Mouse (Mus musculus): Measurements from ENCODE around the gene Sema6d. TPM values are rescaled to one million over a fixed set of nuclear protein-coding genes. Genes with fewer than 3 reads are reported as not detected.

Sema6d gene
- polyA plus RNA-seq, 1 experiment = 0.60 TPM

DNA sequence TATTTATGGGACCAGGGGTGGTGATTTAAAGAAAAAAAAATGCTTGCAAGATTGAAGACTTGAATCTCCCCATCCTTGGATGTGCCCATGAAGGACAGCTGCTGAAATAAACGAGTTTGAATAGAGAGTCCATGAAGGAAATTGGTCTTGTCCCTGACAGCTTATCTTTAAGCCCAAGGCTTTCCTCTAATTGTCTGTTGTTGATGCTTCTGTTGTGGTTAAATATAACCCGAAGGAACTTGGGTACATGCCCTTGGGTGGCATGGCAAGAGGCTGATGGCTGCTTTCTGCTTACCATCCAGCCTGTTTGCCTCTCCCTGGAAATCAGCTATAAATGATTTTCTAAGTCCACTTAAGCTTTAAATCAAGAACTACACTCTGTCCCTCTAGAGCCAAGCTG is 118.5 kb downstream of the Sema6d start:
- no peak overlapping the region for H3K4me3 ChIP-seq (ENCODE audit: low read depth, low read length)
- H3K4me1 ChIP-seq (ENCODE audit: control insufficient read depth, insufficient read depth, low read length) = no peaks in the 10 kb centered on the region
- TF ChIP-seq POLR2A (IDR thresholded peaks at IDR 0.05; ENCODE audit: insufficient read depth, low read length) (no peak), CTCF (IDR thresholded peaks at IDR 0.05; ENCODE audit: low read depth, low read length) (no peak), EP300 (IDR thresholded peaks at IDR 0.05; ENCODE audit: insufficient read depth, low read depth, low read length) (no peak)
- H3K27me3 ChIP-seq (ENCODE audit: control insufficient read depth, insufficient read depth, low read length, poor library complexity, severe bottlenecking) = no peaks in the 10 kb centered on the region
- H3K9ac ChIP-seq (ENCODE audit: low read depth, poor library complexity, severe bottlenecking) = no peak overlapping the region
- no peaks in the 10 kb centered on the region for H3K9me3 ChIP-seq (replicated peaks; ENCODE audit: control insufficient read depth, insufficient read depth, low read length, poor library complexity, severe bottlenecking)
- H3K36me3 ChIP-seq (ENCODE audit: control insufficient read depth, insufficient read depth, low read length, poor library complexity, severe bottlenecking) = no peaks in the 10 kb centered on the region
- no peak overlapping the region for H3K27ac ChIP-seq (ENCODE audit: insufficient read depth, low read length)

DNA sequence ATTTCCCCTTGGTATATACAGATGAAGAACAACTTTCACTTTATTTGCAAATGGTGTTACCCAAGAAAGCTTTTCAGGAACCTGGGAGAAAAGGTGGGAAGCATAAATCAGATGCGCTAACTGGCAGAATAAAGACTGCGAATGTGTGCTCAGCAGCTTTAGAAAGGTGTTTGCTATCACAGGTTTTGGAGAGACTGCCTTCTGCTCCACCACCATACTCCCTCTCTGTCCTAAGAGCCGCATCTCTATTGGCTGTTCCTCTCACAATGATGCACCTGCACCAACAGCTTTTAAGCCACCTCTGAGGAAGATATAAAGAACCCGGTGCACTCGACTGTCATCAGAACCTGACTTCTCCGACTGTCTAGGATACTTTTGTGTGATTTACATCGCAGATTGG is 133.8 kb downstream of the Sema6d start:
- no peaks in the 10 kb centered on the region for H3K36me3 ChIP-seq (ENCODE audit: control insufficient read depth, insufficient read depth, low read length, poor library complexity, severe bottlenecking)
- H3K9ac ChIP-seq (ENCODE audit: low read depth, poor library complexity, severe bottlenecking) = no peak overlapping the region
- no peak overlapping the region for H3K4me3 ChIP-seq (ENCODE audit: low read depth, low read length)
- H3K4me1 ChIP-seq (ENCODE audit: control insufficient read depth, insufficient read depth, low read length) = no peaks in the 10 kb centered on the region
- no peaks in the 10 kb centered on the region for H3K27me3 ChIP-seq (ENCODE audit: control insufficient read depth, insufficient read depth, low read length, poor library complexity, severe bottlenecking)
- H3K9me3 ChIP-seq (replicated peaks; ENCODE audit: control insufficient read depth, insufficient read depth, low read length, poor library complexity, severe bottlenecking) = no peaks in the 10 kb centered on the region
- no peak overlapping the region for H3K27ac ChIP-seq (ENCODE audit: insufficient read depth, low read length)
- TF ChIP-seq CTCF (IDR thresholded peaks at IDR 0.05; ENCODE audit: low read depth, low read length) (no peak), POLR2A (IDR thresholded peaks at IDR 0.05; ENCODE audit: insufficient read depth, low read length) (no peak), EP300 (IDR thresholded peaks at IDR 0.05; ENCODE audit: insufficient read depth, low read depth, low read length) (no peak)

DNA sequence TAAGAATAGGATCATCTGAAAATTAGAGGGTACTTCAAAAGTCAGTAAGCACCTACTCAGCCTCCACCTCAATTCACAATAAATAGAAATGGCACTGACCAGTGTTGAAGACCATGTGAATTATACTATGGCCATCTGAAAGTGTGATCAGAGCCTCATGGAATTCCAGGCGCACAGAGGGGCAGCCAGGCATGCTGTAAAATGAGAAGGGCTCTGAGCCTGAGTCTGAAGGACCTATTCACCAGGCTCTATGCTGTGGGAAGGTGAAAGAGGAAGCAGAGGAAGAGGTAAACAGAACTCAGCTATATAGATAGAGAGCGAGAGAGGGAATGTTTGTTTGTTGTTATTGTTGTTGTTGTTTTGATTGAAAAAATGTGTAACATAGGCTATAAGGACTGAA is 134.6 kb downstream of the Sema6d start:
- no peak overlapping the region for H3K27ac ChIP-seq (ENCODE audit: insufficient read depth, low read length)
- no peaks in the 10 kb centered on the region for H3K9me3 ChIP-seq (replicated peaks; ENCODE audit: control insufficient read depth, insufficient read depth, low read length, poor library complexity, severe bottlenecking)
- no peaks in the 10 kb centered on the region for H3K4me1 ChIP-seq (ENCODE audit: control insufficient read depth, insufficient read depth, low read length)
- H3K9ac ChIP-seq (ENCODE audit: low read depth, poor library complexity, severe bottlenecking) = no peak overlapping the region
- H3K27me3 ChIP-seq (ENCODE audit: control insufficient read depth, insufficient read depth, low read length, poor library complexity, severe bottlenecking) = no peaks in the 10 kb centered on the region
- H3K36me3 ChIP-seq (ENCODE audit: control insufficient read depth, insufficient read depth, low read length, poor library complexity, severe bottlenecking) = no peaks in the 10 kb centered on the region
- no peak overlapping the region for H3K4me3 ChIP-seq (ENCODE audit: low read depth, low read length)
- no peak for TF ChIP-seq CTCF (IDR thresholded peaks at IDR 0.05; ENCODE audit: low read depth, low read length)

DNA sequence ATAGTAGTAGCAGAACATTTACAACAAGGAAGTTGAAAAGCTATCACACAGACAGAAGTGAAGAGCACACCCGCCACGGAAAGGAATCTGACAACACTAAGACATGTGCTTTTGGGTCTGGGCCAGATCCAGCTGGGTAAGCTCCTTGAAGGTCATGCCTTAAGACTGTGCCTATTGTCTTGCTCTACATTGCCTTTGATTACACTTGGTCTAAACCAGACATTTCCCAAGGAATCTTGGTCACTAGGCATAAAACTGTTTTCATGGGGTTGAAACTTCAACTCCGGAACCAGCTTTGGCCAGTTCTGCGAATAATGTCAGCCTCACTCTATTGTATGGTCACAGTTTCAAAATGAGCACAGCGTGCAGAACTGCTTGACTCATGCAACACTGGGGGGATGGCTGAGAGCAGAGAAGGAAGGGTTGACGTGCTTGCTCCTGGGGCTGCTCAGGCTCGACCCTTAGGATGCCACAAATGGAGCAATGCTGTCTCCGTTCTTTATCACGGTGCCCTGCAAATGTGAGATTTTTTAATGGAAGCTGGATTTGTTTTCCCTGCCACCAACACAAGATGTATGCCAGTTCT is 145.0 kb downstream of the Sema6d start:
- H3K27ac ChIP-seq (ENCODE audit: insufficient read depth, low read length) = no peak overlapping the region
- H3K27me3 ChIP-seq (ENCODE audit: control insufficient read depth, insufficient read depth, low read length, poor library complexity, severe bottlenecking) = no peaks in the 10 kb centered on the region
- TF ChIP-seq CTCF (IDR thresholded peaks at IDR 0.05; ENCODE audit: low read depth, low read length) = no peak
- TF ChIP-seq EP300 (IDR thresholded peaks at IDR 0.05; ENCODE audit: insufficient read depth, low read depth, low read length) = no peak
- no peak for TF ChIP-seq POLR2A (IDR thresholded peaks at IDR 0.05; ENCODE audit: insufficient read depth, low read length)
- no peaks in the 10 kb centered on the region for H3K9me3 ChIP-seq (replicated peaks; ENCODE audit: control insufficient read depth, insufficient read depth, low read length, poor library complexity, severe bottlenecking)
- no peak overlapping the region for H3K4me3 ChIP-seq (ENCODE audit: low read depth, low read length)
- no peaks in the 10 kb centered on the region for H3K36me3 ChIP-seq (ENCODE audit: control insufficient read depth, insufficient read depth, low read length, poor library complexity, severe bottlenecking)
- H3K9ac ChIP-seq (ENCODE audit: low read depth, poor library complexity, severe bottlenecking) = no peak overlapping the region
- no peaks in the 10 kb centered on the region for H3K4me1 ChIP-seq (ENCODE audit: control insufficient read depth, insufficient read depth, low read length)

DNA sequence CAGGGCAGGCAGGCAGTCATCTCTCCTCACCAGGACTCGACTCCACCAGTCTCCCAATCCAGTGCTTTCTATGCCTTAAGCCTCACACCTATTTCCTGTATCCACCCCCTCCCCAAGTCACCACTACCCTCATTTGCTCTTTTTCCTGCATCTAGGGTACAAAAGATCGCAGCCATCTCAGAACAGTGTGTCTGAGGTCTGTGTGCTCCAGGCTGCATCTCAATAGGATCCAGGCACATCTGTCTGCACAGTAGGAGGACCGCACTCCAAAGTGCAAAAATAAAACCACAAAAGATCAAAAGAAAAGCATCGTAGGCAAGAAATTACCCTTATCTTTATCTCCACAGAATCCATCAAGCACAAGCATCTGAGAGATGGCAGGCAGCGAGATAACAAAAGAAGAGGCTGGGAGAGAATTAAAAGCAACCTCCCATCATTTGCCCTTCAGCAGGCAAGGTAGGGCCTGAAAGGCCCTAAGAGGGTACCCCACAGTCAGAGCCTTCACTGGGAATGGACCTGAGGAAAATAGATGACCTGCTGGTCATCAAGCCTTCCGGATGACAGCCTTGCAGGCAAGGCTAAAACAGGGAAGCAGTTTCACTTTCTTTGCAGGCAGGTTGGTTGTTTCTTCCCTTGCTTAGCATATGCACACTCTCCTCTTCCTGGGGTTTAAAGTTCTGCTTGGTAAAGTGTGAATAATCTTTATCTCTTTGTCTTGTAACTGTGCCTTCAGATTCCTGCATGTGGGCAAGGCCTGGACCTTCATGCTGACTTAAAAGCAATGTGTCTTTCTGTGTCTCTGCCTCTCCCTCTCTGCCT is 145.7 kb downstream of the Sema6d start:
- Histone ChIP-seq H3K9ac (ENCODE audit: low read depth, poor library complexity, severe bottlenecking) (no peak overlapping the region), H3K27me3 (ENCODE audit: control insufficient read depth, insufficient read depth, low read length, poor library complexity, severe bottlenecking) (no peaks in the 10 kb centered on the region)
- TF ChIP-seq CTCF (IDR thresholded peaks at IDR 0.05; ENCODE audit: low read depth, low read length) = no peak
- TF ChIP-seq POLR2A (IDR thresholded peaks at IDR 0.05; ENCODE audit: insufficient read depth, low read length) = no peak
- no peak for TF ChIP-seq EP300 (IDR thresholded peaks at IDR 0.05; ENCODE audit: insufficient read depth, low read depth, low read length)

DNA sequence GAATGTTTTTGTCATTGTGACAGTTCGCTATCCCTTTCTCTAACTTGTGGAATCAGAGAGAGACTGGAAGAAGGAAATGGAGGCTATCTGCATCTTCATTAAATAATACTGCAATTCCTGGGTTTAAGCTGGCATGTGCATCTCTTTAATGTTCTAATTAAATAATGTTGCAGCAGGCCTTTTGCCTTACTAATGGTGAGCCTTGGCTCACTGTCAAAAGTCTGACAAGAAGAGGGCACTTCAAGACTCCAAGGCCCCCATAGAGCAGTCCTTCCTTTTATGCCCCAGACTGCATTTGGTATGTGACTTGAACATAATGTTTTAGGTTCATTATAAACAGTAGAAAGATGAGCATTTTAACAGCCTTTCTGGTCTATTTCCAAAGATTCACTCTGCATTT is 147.1 kb downstream of the Sema6d start:
- H3K4me1 ChIP-seq (ENCODE audit: control insufficient read depth, insufficient read depth, low read length) = no peaks in the 10 kb centered on the region

More for the DNA sequence above, 145.7 kb downstream of the Sema6d start:
- no peaks in the 10 kb centered on the region for H3K9me3 ChIP-seq (replicated peaks; ENCODE audit: control insufficient read depth, insufficient read depth, low read length, poor library complexity, severe bottlenecking)
- H3K27ac ChIP-seq (ENCODE audit: insufficient read depth, low read length) = no peak overlapping the region
- H3K4me3 ChIP-seq (ENCODE audit: low read depth, low read length) = no peak overlapping the region
- H3K36me3 ChIP-seq (ENCODE audit: control insufficient read depth, insufficient read depth, low read length, poor library complexity, severe bottlenecking) = no peaks in the 10 kb centered on the region
- H3K4me1 ChIP-seq (ENCODE audit: control insufficient read depth, insufficient read depth, low read length) = no peaks in the 10 kb centered on the region

More for the DNA sequence above, 147.1 kb downstream of the Sema6d start:
- Histone ChIP-seq H3K27ac (ENCODE audit: insufficient read depth, low read length) (no peak overlapping the region), H3K9ac (ENCODE audit: low read depth, poor library complexity, severe bottlenecking) (no peak overlapping the region), H3K36me3 (ENCODE audit: control insufficient read depth, insufficient read depth, low read length, poor library complexity, severe bottlenecking) (no peaks in the 10 kb centered on the region), H3K4me3 (ENCODE audit: low read depth, low read length) (no peak overlapping the region), H3K9me3 (replicated peaks; ENCODE audit: control insufficient read depth, insufficient read depth, low read length, poor library complexity, severe bottlenecking) (no peaks in the 10 kb centered on the region), H3K27me3 (ENCODE audit: control insufficient read depth, insufficient read depth, low read length, poor library complexity, severe bottlenecking) (no peaks in the 10 kb centered on the region)
- TF ChIP-seq EP300 (IDR thresholded peaks at IDR 0.05; ENCODE audit: insufficient read depth, low read depth, low read length) = no peak
- no peak for TF ChIP-seq POLR2A (IDR thresholded peaks at IDR 0.05; ENCODE audit: insufficient read depth, low read length)
- TF ChIP-seq CTCF (IDR thresholded peaks at IDR 0.05; ENCODE audit: low read depth, low read length) = no peak

Data from ES-Bruce4 (cell line).